Mouse (Mus musculus) erythroblast, embryonic 14.5 days (primary cell): ENCODE data around the gene Gm49384.

Experiments
- GATA1 ChIP-seq: IDR thresholded peaks from 2 replicates; pipeline ENCODE4 v1.6.1; 2012; ENCODE audit warnings: low read length, inconsistent platforms, mixed read lengths
- TAL1 ChIP-seq: IDR thresholded peaks from 3 replicates; pipeline ENCODE4 v1.6.1; 2012; ENCODE audit warnings: low read length, inconsistent platforms, mixed read lengths

DNA sequence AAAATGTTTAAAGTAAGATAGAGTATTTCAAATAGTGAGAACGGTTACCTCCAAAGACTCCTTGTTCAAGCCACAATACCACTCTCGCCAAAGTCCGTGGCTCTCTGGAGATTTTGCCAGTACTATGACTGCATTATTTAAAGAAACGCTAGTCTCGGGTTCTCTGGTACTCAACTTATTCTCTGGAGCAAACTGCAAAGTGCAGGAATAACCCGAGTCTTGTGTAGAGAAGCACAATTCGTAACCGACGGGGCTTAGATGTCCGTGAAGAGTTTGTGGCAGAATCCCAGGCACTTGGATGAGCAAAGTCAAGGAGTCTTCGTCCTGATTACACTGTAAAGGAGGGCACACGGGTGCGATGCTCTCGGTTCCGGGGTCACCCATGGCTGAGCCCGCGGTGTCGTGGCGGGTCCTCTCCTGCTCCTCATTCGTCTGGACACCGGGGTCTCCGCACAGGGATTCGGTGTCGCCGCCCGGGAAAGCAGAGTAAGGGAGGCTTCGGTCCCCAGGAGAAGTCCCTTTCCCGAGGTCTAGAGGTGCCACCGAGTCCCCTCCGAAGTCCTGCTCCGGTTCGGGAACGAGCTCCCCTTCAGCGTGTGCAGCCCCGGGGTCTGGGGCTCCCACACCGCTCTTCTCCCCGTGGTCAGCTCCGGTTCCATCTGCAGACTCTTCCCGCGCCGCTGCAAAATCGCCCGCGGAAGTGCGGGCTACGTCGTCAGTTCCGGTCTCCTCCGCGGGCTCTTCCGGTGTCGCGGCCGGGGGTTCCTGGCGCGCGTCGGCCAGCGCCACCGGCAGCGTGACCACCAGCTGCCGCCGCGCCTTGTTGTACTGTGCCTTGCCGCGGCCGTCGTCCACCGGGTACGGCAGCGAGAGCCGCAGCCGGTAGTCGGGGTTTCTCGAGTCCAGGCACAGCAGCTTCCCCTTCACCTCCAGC, 7.4 kb downstream of the Gm49384 start, which contains the start of gene Gm49383:
- TF ChIP-seq GATA1 (no peak), TAL1 (no peak)
